ENCODE assay signal across 23 mouse cellular contexts in the genomic region with DNA sequence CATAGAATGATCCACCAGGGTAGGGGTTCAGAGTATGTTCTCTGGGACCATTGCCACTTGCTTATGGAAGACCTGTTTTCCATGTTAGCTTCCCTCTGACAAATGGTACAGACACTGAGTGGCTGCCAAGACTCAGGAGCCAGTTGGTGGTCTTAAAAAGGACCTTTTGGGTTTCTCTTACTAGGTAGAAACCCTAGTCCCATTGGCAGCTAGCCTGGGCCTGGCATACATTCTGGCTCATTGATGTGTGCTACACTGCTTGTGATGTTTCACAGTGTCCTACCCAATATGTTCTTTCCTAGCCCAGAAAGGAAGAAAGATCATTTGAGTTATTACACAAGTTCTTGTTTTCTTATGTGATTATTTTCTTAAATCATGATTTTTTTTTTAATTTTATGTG.
A peak's percentile ranks its signal among the peaks of the same experiment; 100 is the strongest.
DNase-seq lines count a peak whose midpoint lies in the region; ATAC-seq and TF ChIP-seq lines count a peak whose summit lies in the region.
"Had no signal": no experiment of that assay in that cellular context is flagged by ENCODE, and none has a peak within 500 bp of the region (broad histone marks: within the 10 kb centered on the region; RNA-seq: fewer than 3 reads in every experiment).

No protein-coding gene starts in this region.

- no peak overlapping the region for H3K27ac ChIP-seq in left cerebral cortex, adult 2 months
- H3K27ac ChIP-seq in neural tube, embryonic 11.5 days (ENCODE audit: low read depth, low read length) = no peak overlapping the region
- H3K27ac ChIP-seq in neural tube, embryonic 15.5 days (replicated peaks) = no peak overlapping the region

- DNase-seq in cerebellum, postnatal 10 days = peak; percentile 65 to 77
- no peak for DNase-seq in cerebellum, postnatal 36 days
- peak; percentile 47 to 55 for DNase-seq in cerebellum, postnatal 14 days
- peak; percentile 68 for DNase-seq in left cerebral cortex, postnatal 4 days
- no peak for DNase-seq in left cerebral cortex, adult 2 months (ENCODE audit: extremely low spot score in 1 of 2, low spot score in 2 of 2)
- peak; percentile 2 for DNase-seq in neural tube, embryonic 11.5 days (ENCODE audit: low spot score)
- DNase-seq: adrenal gland, adult 2 months; adrenal gland, adult 8-10 months; adrenal gland, postnatal 10 days; adrenal gland, postnatal 14 days; adrenal gland, postnatal 25 days; adrenal gland, postnatal 36 days; B cell, adult 2 months; cerebellum, adult 11 months; cerebellum, adult 11-12 months; cerebellum, adult 18-20 months had no signal

- no peak overlapping the region for H3K9ac ChIP-seq in neural tube, embryonic 11.5 days (ENCODE audit: low read length)
- no peak overlapping the region for H3K9ac ChIP-seq in neural tube, embryonic 15.5 days (replicated peaks)

- no peak overlapping the region for H3K4me2 ChIP-seq in neural tube, embryonic 11.5 days (ENCODE audit: low read depth)
- no peak overlapping the region for H3K4me2 ChIP-seq in neural tube, embryonic 15.5 days

- no peak for TF ChIP-seq CTCF in left cerebral cortex, adult 2 months (IDR thresholded peaks at IDR 0.05)

- H3K27me3 ChIP-seq in neural tube, embryonic 11.5 days (ENCODE audit: control insufficient read depth, insufficient read depth, low read length) = peaks cover 8% of the 10 kb centered on the region
- H3K27me3 ChIP-seq in neural tube, embryonic 15.5 days (replicated peaks) = peaks cover 4% of the 10 kb centered on the region; the same call in 1 of the 2 replicates
- H3K27me3 ChIP-seq: CH12.LX, Patski had no signal

- no peak overlapping the region for H3K4me3 ChIP-seq in left cerebral cortex, adult 2 months
- H3K4me3 ChIP-seq in neural tube, embryonic 11.5 days (ENCODE audit: low read depth, low read length) = no peak overlapping the region
- no peak overlapping the region for H3K4me3 ChIP-seq in neural tube, embryonic 15.5 days (replicated peaks)

- no peak for ATAC-seq in cerebellum, adult (ENCODE audit: insufficient number of reproducible peaks, low FRiP score, low TSS enrichment)
- no peak for ATAC-seq in neural tube, embryonic 11.5 days (ENCODE audit: insufficient read depth, low FRiP score, low TSS enrichment)
- no peak for ATAC-seq in neural tube, embryonic 15.5 days (ENCODE audit: low FRiP score)
- ATAC-seq: activated CD4-positive, CD25-positive, alpha-beta regulatory T cell, adult 4 months; CD4-positive, CD25-positive, alpha-beta regulatory T cell, adult 4 months; Patski had no signal

- H3K36me3 ChIP-seq in neural tube, embryonic 11.5 days (ENCODE audit: control insufficient read depth, insufficient read depth, low read length) = no peaks in the 10 kb centered on the region
- no peaks in the 10 kb centered on the region for H3K36me3 ChIP-seq in neural tube, embryonic 15.5 days
- H3K36me3 ChIP-seq: G1E had no signal

- no peaks in the 10 kb centered on the region for H3K9me3 ChIP-seq in neural tube, embryonic 11.5 days (ENCODE audit: control insufficient read depth, low read length)
- H3K9me3 ChIP-seq in neural tube, embryonic 15.5 days (replicated peaks) = no peaks in the 10 kb centered on the region
- H3K9me3 ChIP-seq: G1E had no signal

- H3K4me1 ChIP-seq in neural tube, embryonic 11.5 days (ENCODE audit: control insufficient read depth, insufficient read depth, low read length) = peaks cover 8% of the 10 kb centered on the region
- H3K4me1 ChIP-seq in neural tube, embryonic 15.5 days = peaks cover 10% of the 10 kb centered on the region

- intact Hi-C loops in left cerebral cortex, postnatal 4 days (cut with DNase I) = no loop called here
- intact Hi-C loops in left cerebral cortex, adult 2 months (cut with DNase I) = no loop called here

Comparison
In these comparisons a context has a peak if more than half of its experiments do, and no peak if none do; other contexts are left out.
1. DNase-seq: peak in cerebellum, postnatal 10 days (2 of 2), cerebellum, postnatal 14 days (2 of 2), left cerebral cortex, postnatal 4 days (single experiment) and neural tube, embryonic 11.5 days (single experiment); none in cerebellum, postnatal 36 days (0 of 2) and left cerebral cortex, adult 2 months (0 of 2).